Mouse (Mus musculus): ENCODE results near the gene Fam149b. TPM values are rescaled to one million over a fixed set of nuclear protein-coding genes. Genes with fewer than 3 reads are reported as not detected.

Gene Fam149b
- polyA plus RNA-seq, 1 experiment from 2014 or later, result 42.0 TPM

Other genes starting within 250 kb of the Fam149b start
- gene Saysd1, start 209.6 kb upstream of the Fam149b start, polyA plus RNA-seq (2015; fragmentation: Nextera tagmentation; extraction: Ambion mirVana), result 12.0 and 18.7 TPM in 2 replicates
- gene Kcnk5, start 166.4 kb upstream of the Fam149b start, polyA plus RNA-seq (2015; fragmentation: Nextera tagmentation; extraction: Ambion mirVana), result 4.9 and 5.0 TPM in 2 replicates
- gene Kcnk16, start 79.0 kb upstream of the Fam149b start, polyA plus RNA-seq (2015; fragmentation: Nextera tagmentation; extraction: Ambion mirVana), result not detected in 2 replicates
- 21.4 and 21.5 TPM in 2 replicates for gene Nudt13, start 53.5 kb upstream of the Fam149b start, polyA plus RNA-seq (2015; fragmentation: Nextera tagmentation; extraction: Ambion mirVana)
- 56.3 and 57.5 TPM in 2 replicates for gene Ecd, start within 50 bp of the Fam149b start, polyA plus RNA-seq (2015; fragmentation: Nextera tagmentation; extraction: Ambion mirVana)
- gene Dnajc9, start 40.7 kb downstream of the Fam149b start, polyA plus RNA-seq (2015; fragmentation: Nextera tagmentation; extraction: Ambion mirVana), result 239 and 265 TPM in 2 replicates
- gene Mrps16, start 45.5 kb downstream of the Fam149b start, polyA plus RNA-seq (2015; fragmentation: Nextera tagmentation; extraction: Ambion mirVana), result 87.1 and 94.8 TPM in 2 replicates
- 0.34 and 0.59 TPM in 2 replicates for gene Cfap70, start 104.1 kb downstream of the Fam149b start, polyA plus RNA-seq (2015; fragmentation: Nextera tagmentation; extraction: Ambion mirVana)
- gene Anxa7, start 132.0 kb downstream of the Fam149b start, polyA plus RNA-seq (2015; fragmentation: Nextera tagmentation; extraction: Ambion mirVana), result 39.5 and 42.0 TPM in 2 replicates
- gene Mss51, start 148.7 kb downstream of the Fam149b start, polyA plus RNA-seq (2015; fragmentation: Nextera tagmentation; extraction: Ambion mirVana), result 1.6 and 1.7 TPM in 2 replicates
- 54.3 and 59.4 TPM in 2 replicates for gene Ppp3cb, start 198.4 kb downstream of the Fam149b start, polyA plus RNA-seq (2015; fragmentation: Nextera tagmentation; extraction: Ambion mirVana)

Data from embryonic facial prominence, embryonic 13.5 days (tissue).